ENCODE assay signal across 12 mouse cellular contexts in genomic region chr12:29348698-29349097, GRCm38 (mm10).
A peak's percentile ranks its signal among the peaks of the same experiment; 100 is the strongest.
DNase-seq lines count a peak whose midpoint lies in the region; ATAC-seq and TF ChIP-seq lines count a peak whose summit lies in the region.
"Had no signal": no experiment of that assay in that cellular context is flagged by ENCODE, and none has a peak within 500 bp of the region (broad histone marks: within the 10 kb centered on the region; RNA-seq: fewer than 3 reads in every experiment).

No protein-coding gene starts in this region.

- H3K4me2 ChIP-seq in forebrain, embryonic 15.5 days (replicated peaks): no peak overlapping the region
- no peak overlapping the region for H3K4me2 ChIP-seq in forebrain, embryonic 11.5 days (ENCODE audit: low read depth, low read length, severe bottlenecking)
- H3K4me2 ChIP-seq in limb, embryonic 14.5 days (replicated peaks; ENCODE audit: low read depth, low read length, severe bottlenecking): no peak overlapping the region
- no peak overlapping the region for H3K4me2 ChIP-seq in heart, embryonic 14.5 days (ENCODE audit: low read length)
- H3K4me2 ChIP-seq: stomach, embryonic 15.5 days had no signal

- DNase-seq in forebrain, embryonic 11.5 days (ENCODE audit: low spot score): no peak
- no peak for DNase-seq in limb, embryonic 14.5 days (ENCODE audit: low spot score)
- DNase-seq in limb, embryonic 10.5 days (ENCODE audit: low spot score): no peak
- peak; percentile 39 for DNase-seq in right cerebral cortex, postnatal 14 days
- DNase-seq in thymus, postnatal 25 days: no peak
- DNase-seq: adrenal gland, postnatal 25 days; retina, postnatal 1 day had no signal

- no peaks in the 10 kb centered on the region for H3K36me3 ChIP-seq in forebrain, embryonic 15.5 days
- no peaks in the 10 kb centered on the region for H3K36me3 ChIP-seq in forebrain, embryonic 11.5 days (ENCODE audit: control insufficient read depth, insufficient read depth, low read length)
- H3K36me3 ChIP-seq in limb, embryonic 14.5 days (ENCODE audit: control insufficient read depth, insufficient read depth, low read length): no peaks in the 10 kb centered on the region
- H3K36me3 ChIP-seq in limb, embryonic 10.5 days: no peaks in the 10 kb centered on the region
- no peaks in the 10 kb centered on the region for H3K36me3 ChIP-seq in heart, embryonic 14.5 days (ENCODE audit: control insufficient read depth, insufficient read depth, low read length)
- H3K36me3 ChIP-seq: stomach, embryonic 15.5 days had no signal

- H3K9ac ChIP-seq in forebrain, embryonic 15.5 days (replicated peaks): no peak overlapping the region
- H3K9ac ChIP-seq in forebrain, embryonic 11.5 days (ENCODE audit: low read length): no peak overlapping the region
- no peak overlapping the region for H3K9ac ChIP-seq in limb, embryonic 14.5 days (ENCODE audit: low read depth, low read length, severe bottlenecking)
- H3K9ac ChIP-seq in heart, embryonic 14.5 days (ENCODE audit: low read length): no peak overlapping the region
- H3K9ac ChIP-seq: stomach, embryonic 15.5 days had no signal

- TF ChIP-seq POLR2A in limb, embryonic 14.5 days (IDR thresholded peaks at IDR 0.05; ENCODE audit: borderline replicate concordance, extremely low read depth, insufficient read depth, insufficient read length): no peak

- peaks cover 19% of the 10 kb centered on the region for H3K4me1 ChIP-seq in forebrain, embryonic 15.5 days
- no peaks in the 10 kb centered on the region; the same call in 1 of the 2 replicates for H3K4me1 ChIP-seq in forebrain, embryonic 11.5 days (replicated peaks; ENCODE audit: control insufficient read depth, insufficient read depth, low read length)
- H3K4me1 ChIP-seq in limb, embryonic 14.5 days (ENCODE audit: control insufficient read depth, insufficient read depth, low read length): no peaks in the 10 kb centered on the region
- H3K4me1 ChIP-seq in limb, embryonic 10.5 days: peaks cover 1% of the 10 kb centered on the region; the same call in 1 of the 2 replicates
- H3K4me1 ChIP-seq in heart, embryonic 14.5 days (ENCODE audit: control insufficient read depth in 2 of 2, insufficient read depth in 2 of 2, low read length in 2 of 2): peaks cover 12 to 16% of the 10 kb centered on the region in 2 experiments; a peak in 3 of 4 replicates
- H3K4me1 ChIP-seq: stomach, embryonic 15.5 days had no signal

- ATAC-seq in forebrain, embryonic 15.5 days (replicated peaks): 0 out of 2 replicates have a peak, but pooled peaks have one; percentile 35
- ATAC-seq in forebrain, embryonic 11.5 days (replicated peaks; ENCODE audit: low FRiP score): no peak
- ATAC-seq in limb, embryonic 14.5 days (ENCODE audit: low FRiP score, low read depth): peak; percentile 37
- peak; percentile 56; the same call in 1 of the 2 replicates for ATAC-seq in heart, embryonic 14.5 days (ENCODE audit: insufficient number of reproducible peaks, insufficient read depth, low FRiP score, low read depth)
- ATAC-seq in erythroid progenitor cell, adult 5-6 weeks (replicated peaks; ENCODE audit: low FRiP score, poor library complexity, severe bottlenecking): no peak
- ATAC-seq: intestine, embryonic 16.5 days had no signal

- 57% methylated on average over 2 of the region's 2 CpGs for WGBS in forebrain, embryonic 15.5 days
- WGBS in forebrain, embryonic 11.5 days: 85% methylated on average over 2 of the region's 2 CpGs
- 86% methylated on average over 2 of the region's 2 CpGs for WGBS in limb, embryonic 14.5 days
- WGBS in limb, embryonic 10.5 days: 78% methylated on average over 2 of the region's 2 CpGs
- 25% methylated on average over 2 of the region's 2 CpGs for WGBS in heart, embryonic 14.5 days

- no peaks in the 10 kb centered on the region for H3K9me3 ChIP-seq in forebrain, embryonic 15.5 days
- H3K9me3 ChIP-seq in forebrain, embryonic 11.5 days (ENCODE audit: control insufficient read depth, low read length): no peaks in the 10 kb centered on the region
- no peaks in the 10 kb centered on the region for H3K9me3 ChIP-seq in limb, embryonic 14.5 days (ENCODE audit: control insufficient read depth, low read length)
- no peaks in the 10 kb centered on the region for H3K9me3 ChIP-seq in limb, embryonic 10.5 days (replicated peaks)
- H3K9me3 ChIP-seq in heart, embryonic 14.5 days (ENCODE audit: control insufficient read depth, low read length): no peaks in the 10 kb centered on the region
- H3K9me3 ChIP-seq: stomach, embryonic 15.5 days had no signal

- peak overlapping the region; percentile 72 for H3K27ac ChIP-seq in forebrain, embryonic 15.5 days (replicated peaks)
- no peak overlapping the region for H3K27ac ChIP-seq in forebrain, embryonic 11.5 days (ENCODE audit: low read depth, low read length)
- no peak overlapping the region for H3K27ac ChIP-seq in limb, embryonic 14.5 days (replicated peaks; ENCODE audit: low read depth, low read length)
- no peak overlapping the region for H3K27ac ChIP-seq in limb, embryonic 10.5 days
- H3K27ac ChIP-seq in heart, embryonic 14.5 days (replicated peaks in 1 of 2; ENCODE audit: control insufficient read depth in 1 of 2, insufficient read depth in 1 of 2, low read depth in 2 of 2, low read length in 2 of 2): 0 out of 4 replicates have a peak overlapping the region, but pooled peaks of 1 of the 2 experiments have one; percentile 14
- H3K27ac ChIP-seq: stomach, embryonic 15.5 days had no signal

- no peaks in the 10 kb centered on the region for H3K27me3 ChIP-seq in forebrain, embryonic 15.5 days
- no peaks in the 10 kb centered on the region for H3K27me3 ChIP-seq in forebrain, embryonic 11.5 days (ENCODE audit: control insufficient read depth, insufficient read depth, low read length)
- H3K27me3 ChIP-seq in limb, embryonic 14.5 days (ENCODE audit: control insufficient read depth, insufficient read depth, low read length): no peaks in the 10 kb centered on the region
- H3K27me3 ChIP-seq in limb, embryonic 10.5 days (ENCODE audit: low read depth, poor library complexity, severe bottlenecking): no peaks in the 10 kb centered on the region
- no peaks in the 10 kb centered on the region for H3K27me3 ChIP-seq in heart, embryonic 14.5 days (ENCODE audit: control insufficient read depth, insufficient read depth, low read length)
- H3K27me3 ChIP-seq: stomach, embryonic 15.5 days had no signal

- H3K4me3 ChIP-seq in forebrain, embryonic 15.5 days: no peak overlapping the region
- H3K4me3 ChIP-seq in forebrain, embryonic 11.5 days (ENCODE audit: low read depth, low read length): no peak overlapping the region
- no peak overlapping the region for H3K4me3 ChIP-seq in limb, embryonic 14.5 days (replicated peaks; ENCODE audit: low read length)
- no peak overlapping the region for H3K4me3 ChIP-seq in limb, embryonic 10.5 days
- no peak overlapping the region for H3K4me3 ChIP-seq in heart, embryonic 14.5 days (ENCODE audit: control insufficient read depth in 1 of 2, insufficient read depth in 1 of 2, low read depth in 1 of 2, low read length in 2 of 2)
- H3K4me3 ChIP-seq: stomach, embryonic 15.5 days had no signal

Comparison
In these comparisons a context has a peak if more than half of its experiments do, and no peak if none do; other contexts are left out.
1. ATAC-seq: peak in forebrain, embryonic 15.5 days (single experiment), limb, embryonic 14.5 days (single experiment) and heart, embryonic 14.5 days (single experiment); none in forebrain, embryonic 11.5 days (single experiment) and erythroid progenitor cell, adult 5-6 weeks (single experiment).